12 mouse cellular contexts compared by ENCODE assay signal in the genomic region with DNA sequence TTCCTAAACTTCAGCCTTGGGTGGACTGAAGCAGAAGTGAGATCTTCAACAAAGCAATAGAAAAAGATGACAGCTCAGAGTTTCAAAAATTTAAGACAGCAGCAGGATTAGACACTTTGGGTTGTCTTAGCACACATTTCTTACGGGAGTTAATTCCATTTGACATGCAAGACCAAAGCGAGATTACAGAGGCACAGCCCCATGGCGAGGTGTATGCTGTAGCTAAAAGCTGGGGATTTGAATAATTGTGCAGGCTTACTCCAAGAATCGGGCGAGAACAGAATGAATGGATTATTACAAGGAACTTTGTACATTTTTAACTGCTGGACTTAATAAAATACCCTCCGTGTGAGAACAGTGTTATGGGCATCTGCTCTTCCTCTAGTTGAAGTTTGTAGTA.
"Had no signal": no experiment of that assay in that cellular context is flagged by ENCODE, and none has a peak within 500 bp of the region (broad histone marks: within the 10 kb centered on the region; RNA-seq: fewer than 3 reads in every experiment).

No protein-coding gene starts in this region.

- H3K4me2 ChIP-seq: limb, embryonic 12.5 days; liver, embryonic 13.5 days; lung, embryonic 15.5 days had no signal

- ATAC-seq: intestine, embryonic 16.5 days; liver, postnatal 0 days had no signal

- H3K36me3 ChIP-seq: limb, embryonic 12.5 days; liver, embryonic 13.5 days; lung, embryonic 15.5 days had no signal

- H3K9ac ChIP-seq: limb, embryonic 12.5 days; liver, embryonic 13.5 days; liver, postnatal 0 days; lung, embryonic 15.5 days had no signal

- DNase-seq: kidney, adult 9 months; kidney, postnatal 36 days; layer of hippocampus, adult 9-11 months; liver; liver, embryonic 13.5 days; liver, postnatal 0 days; thymus, adult 2 months; thymus, postnatal 25 days had no signal

- H3K9me3 ChIP-seq: limb, embryonic 12.5 days; liver, embryonic 13.5 days; lung, embryonic 15.5 days had no signal

- H3K27ac ChIP-seq: kidney, postnatal 0 days; limb, embryonic 12.5 days; liver, embryonic 13.5 days; lung, embryonic 15.5 days had no signal

- H3K4me1 ChIP-seq: liver, embryonic 13.5 days had no signal

- H3K27me3 ChIP-seq: limb, embryonic 12.5 days; liver, embryonic 13.5 days; lung, embryonic 15.5 days had no signal

- H3K4me3 ChIP-seq: limb, embryonic 12.5 days; liver, embryonic 13.5 days; lung, embryonic 15.5 days had no signal
